Mouse (Mus musculus) MN1 (cell line): ENCODE data around the gene Galnt17.

Experiments
- DNase-seq: peaks from one replicate; pipeline ENCODE4 v3.0.0-alpha.2; 2016; ENCODE audit warnings: low spot score

Galnt17 gene

GRCm38 (mm10) chr5:131308397-131308796 lies at the start of gene Galnt17:
Gene Galnt17 (minus strand): TSS chr5:131308497.
- DNase-seq, result no peak

GRCm38 (mm10) chr5:131334536-131334935 lies 26.2 kb upstream of the Galnt17 start:
- DNase-seq, result no peak

- no peak for DNase-seq
Measured at GRCm38 (mm10) chr5:131321286-131321685, 13.0 kb upstream of the Galnt17 start.

- no peak for DNase-seq
Measured at GRCm38 (mm10) chr5:131319605-131320004, 11.3 kb upstream of the Galnt17 start.

- DNase-seq, result no peak
Measured at GRCm38 (mm10) chr5:131319141-131319540, 10.8 kb upstream of the Galnt17 start.

GRCm38 (mm10) chr5:131315016-131315415 lies 6.7 kb upstream of the Galnt17 start:
- no peak for DNase-seq

GRCm38 (mm10) chr5:131307656-131308151 lies 593 bp downstream of the Galnt17 start:
- no peak for DNase-seq

GRCm38 (mm10) chr5:131306908-131307655 lies 1.2 kb downstream of the Galnt17 start:
- no peak for DNase-seq

- DNase-seq, result no peak
Measured at GRCm38 (mm10) chr5:131306321-131306907, 1.9 kb downstream of the Galnt17 start.

GRCm38 (mm10) chr5:131305223-131305622 lies 3.1 kb downstream of the Galnt17 start:
- DNase-seq, result no peak

- DNase-seq, result no peak
Measured at GRCm38 (mm10) chr5:131301526-131301925, 6.8 kb downstream of the Galnt17 start.

- no peak for DNase-seq
Measured at GRCm38 (mm10) chr5:131293726-131294449, 14.4 kb downstream of the Galnt17 start.

- DNase-seq, result no peak
Measured at GRCm38 (mm10) chr5:131287091-131287490, 21.2 kb downstream of the Galnt17 start.

GRCm38 (mm10) chr5:131286680-131287079 lies 21.6 kb downstream of the Galnt17 start:
- no peak for DNase-seq

GRCm38 (mm10) chr5:131280349-131280748 lies 27.9 kb downstream of the Galnt17 start:
- no peak for DNase-seq

- no peak for DNase-seq
Measured at GRCm38 (mm10) chr5:131279286-131279685, 29.0 kb downstream of the Galnt17 start.

GRCm38 (mm10) chr5:131277227-131277626 lies 31.1 kb downstream of the Galnt17 start:
- DNase-seq, result no peak

GRCm38 (mm10) chr5:131266291-131266690 lies 42.0 kb downstream of the Galnt17 start:
- no peak for DNase-seq

- DNase-seq, result no peak
Measured at GRCm38 (mm10) chr5:131264145-131264544, 44.2 kb downstream of the Galnt17 start.

- DNase-seq, result no peak
Measured at GRCm38 (mm10) chr5:131250701-131251636, 57.3 kb downstream of the Galnt17 start.

GRCm38 (mm10) chr5:131248416-131248815 lies 59.9 kb downstream of the Galnt17 start:
- no peak for DNase-seq

GRCm38 (mm10) chr5:131246591-131246990 lies 61.7 kb downstream of the Galnt17 start:
- DNase-seq, result no peak
